Mouse (Mus musculus) spleen, adult 2 months (tissue): Measurements from ENCODE around the gene Slc41a3.

ENCODE experiments used
- CTCF ChIP-seq: fragments of 200-500 bp; IDR thresholded peaks from 2 replicates; pipeline ENCODE4 v1.5.1; 2011; ENCODE audit warnings: mild to moderate bottlenecking, inconsistent platforms; ENCODE audit not compliant: insufficient read depth, insufficient read length, insufficient replicate concordance; ENCODE audit errors: extremely low read depth
- POLR2A ChIP-seq: fragments of 200-500 bp; IDR thresholded peaks from 2 replicates; pipeline ENCODE4 v1.6.1; 2011; ENCODE audit warnings: low read depth, low read length, inconsistent platforms

DNA sequence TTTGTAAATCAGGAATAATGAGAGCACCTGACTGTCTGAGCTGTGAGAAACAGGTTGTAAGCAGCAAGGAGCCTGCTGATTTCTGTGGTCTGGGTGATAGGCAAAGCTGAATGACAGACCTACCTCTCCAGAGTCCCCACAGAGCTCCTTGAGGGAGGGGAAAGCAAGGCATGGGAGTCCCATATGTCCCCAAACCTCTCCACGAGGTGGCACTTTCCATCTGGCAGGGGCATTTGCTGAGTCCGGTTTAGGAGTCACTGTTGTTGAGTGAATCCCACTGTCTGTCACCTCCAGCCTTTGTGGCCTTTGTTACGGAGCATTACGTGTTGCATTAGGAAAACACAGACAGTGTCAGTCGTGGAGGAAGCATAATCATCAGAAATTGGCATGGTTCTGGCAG, 15.4 kb downstream of the Slc41a3 start:
- no peak for TF ChIP-seq POLR2A
- TF ChIP-seq CTCF = no peak
